Mouse (Mus musculus): ENCODE data around the gene Rad51c. TPM values are rescaled to one million over a fixed set of nuclear protein-coding genes. Genes with fewer than 3 reads are reported as not detected.
A peak's percentile ranks its signal among the peaks of the same experiment; 100 is the strongest.
"Not testable (repeated sequence)": the region's sequence is repeated elsewhere in the genome, so short reads cannot be mapped to it uniquely, and the experiment has no call there.

The Rad51c gene
- total RNA-seq, 2 experiments from 2014 or later = 3.2 to 3.3 TPM

GRCm38 (mm10) chr11:87432933-87433669 lies 28.3 kb upstream of the Rad51c start:
- no peak for DNase-seq

DNA sequence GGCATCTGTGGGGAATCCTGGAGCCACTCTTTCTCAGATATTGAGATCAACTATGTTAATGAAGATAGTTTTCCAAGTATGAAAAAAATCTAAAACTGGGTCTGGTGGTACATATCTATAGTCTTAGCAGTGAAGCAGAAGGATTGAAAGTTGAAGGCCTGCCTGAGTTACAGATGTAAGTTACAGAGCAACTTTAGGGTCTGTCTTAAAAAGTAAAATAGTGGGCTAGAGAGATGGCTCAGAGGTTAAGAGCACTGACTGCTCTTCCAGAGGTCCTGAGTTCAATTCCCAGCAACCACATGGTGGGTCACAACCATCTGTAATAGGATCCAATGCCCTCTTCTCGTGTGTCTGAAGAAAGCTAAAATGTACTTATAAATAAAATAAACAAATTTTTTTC lies 27.7 kb upstream of the Rad51c start:
- DNase-seq = no peak

- not testable (repeated sequence) for DNase-seq
Observed at GRCm38 (mm10) chr11:87431813-87432212, 27.1 kb upstream of the Rad51c start.

DNA sequence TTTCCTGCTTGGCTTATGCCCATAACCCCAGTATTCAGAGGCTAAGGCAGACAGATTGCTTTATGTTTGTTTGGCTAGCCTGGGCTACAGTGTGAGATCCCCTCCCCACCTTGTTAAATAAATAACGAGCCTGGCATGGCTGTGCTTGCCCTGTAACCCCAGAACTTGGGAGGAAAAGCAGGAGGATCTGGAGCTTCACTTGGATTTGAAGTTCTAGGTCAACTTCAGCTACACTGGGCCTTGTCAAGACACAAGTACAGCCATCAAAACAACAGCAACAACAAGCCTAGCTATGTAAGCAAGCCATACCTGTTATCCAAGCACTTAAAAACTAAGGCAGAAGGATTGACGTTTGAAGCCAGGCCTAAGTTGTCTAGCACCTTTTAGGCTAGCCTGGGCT lies 25.6 kb upstream of the Rad51c start:
- DNase-seq = no peak

GRCm38 (mm10) chr11:87429363-87429762 lies 24.6 kb upstream of the Rad51c start:
- no peak for DNase-seq

DNA sequence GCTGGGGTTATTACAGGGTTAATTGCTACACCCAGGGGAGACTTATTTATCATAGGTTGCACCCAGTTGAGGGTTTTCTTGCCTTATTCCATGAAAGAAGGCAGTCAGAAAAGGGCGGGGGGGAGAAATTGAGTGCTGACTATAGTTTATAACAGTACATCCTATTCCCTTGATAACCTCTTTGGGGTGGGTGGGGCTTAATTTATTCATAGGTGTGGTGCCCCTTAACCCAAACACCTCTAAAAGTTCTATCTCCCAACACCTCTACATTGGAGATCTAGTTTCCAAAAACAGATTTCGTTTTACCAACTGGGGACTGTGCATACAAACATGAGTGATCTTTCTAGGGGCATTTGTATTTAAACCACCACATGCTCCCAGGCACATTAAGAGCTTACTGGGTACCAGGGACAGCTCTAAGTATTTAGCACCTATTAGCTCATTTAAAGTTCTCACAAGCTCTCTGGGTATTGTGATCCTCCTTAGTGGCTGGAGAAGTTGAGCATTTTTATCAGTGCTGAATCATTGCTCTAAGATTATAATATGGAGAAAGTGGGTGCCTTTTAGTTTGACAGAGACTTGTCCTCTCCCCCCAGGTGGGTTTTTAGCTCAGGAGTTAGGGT lies 23.4 kb upstream of the Rad51c start:
- no peak for DNase-seq

DNA sequence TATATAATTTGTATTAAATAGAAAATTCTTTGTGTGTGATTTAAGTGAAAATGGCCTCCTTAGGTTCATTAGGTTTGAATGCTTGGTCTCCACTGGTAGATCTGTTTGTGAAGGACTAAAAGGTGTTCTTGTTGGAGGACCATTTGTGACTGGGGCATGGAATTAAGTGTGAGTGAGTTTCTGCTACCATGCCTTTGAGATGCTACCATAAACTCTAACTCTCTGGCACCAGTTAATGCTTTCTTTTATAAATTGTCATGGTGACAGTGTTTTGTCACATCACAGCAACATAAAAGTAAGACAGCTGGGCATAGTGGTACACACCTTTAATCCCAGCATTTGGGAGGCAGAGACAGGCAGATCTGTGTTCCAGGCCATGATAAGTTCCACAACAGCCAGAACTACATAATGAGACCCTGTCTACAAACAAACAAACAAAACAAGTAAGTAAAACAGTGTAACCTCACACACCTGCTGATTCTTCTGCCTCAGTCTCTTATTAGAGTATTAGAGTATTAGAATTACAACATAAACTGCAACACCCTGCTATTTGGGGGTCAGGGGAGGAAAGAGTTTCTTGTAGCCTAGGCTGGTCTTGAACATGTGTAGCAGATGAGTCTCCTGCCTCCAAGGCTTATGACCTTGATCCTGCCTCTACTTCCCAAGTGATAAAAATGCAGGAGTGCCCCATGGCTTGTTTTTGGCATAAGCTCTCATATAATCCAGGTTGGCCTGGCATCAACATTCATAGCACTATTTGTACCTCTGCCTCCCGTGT lies 22.7 kb upstream of the Rad51c start:
- DNase-seq = no peak

DNA sequence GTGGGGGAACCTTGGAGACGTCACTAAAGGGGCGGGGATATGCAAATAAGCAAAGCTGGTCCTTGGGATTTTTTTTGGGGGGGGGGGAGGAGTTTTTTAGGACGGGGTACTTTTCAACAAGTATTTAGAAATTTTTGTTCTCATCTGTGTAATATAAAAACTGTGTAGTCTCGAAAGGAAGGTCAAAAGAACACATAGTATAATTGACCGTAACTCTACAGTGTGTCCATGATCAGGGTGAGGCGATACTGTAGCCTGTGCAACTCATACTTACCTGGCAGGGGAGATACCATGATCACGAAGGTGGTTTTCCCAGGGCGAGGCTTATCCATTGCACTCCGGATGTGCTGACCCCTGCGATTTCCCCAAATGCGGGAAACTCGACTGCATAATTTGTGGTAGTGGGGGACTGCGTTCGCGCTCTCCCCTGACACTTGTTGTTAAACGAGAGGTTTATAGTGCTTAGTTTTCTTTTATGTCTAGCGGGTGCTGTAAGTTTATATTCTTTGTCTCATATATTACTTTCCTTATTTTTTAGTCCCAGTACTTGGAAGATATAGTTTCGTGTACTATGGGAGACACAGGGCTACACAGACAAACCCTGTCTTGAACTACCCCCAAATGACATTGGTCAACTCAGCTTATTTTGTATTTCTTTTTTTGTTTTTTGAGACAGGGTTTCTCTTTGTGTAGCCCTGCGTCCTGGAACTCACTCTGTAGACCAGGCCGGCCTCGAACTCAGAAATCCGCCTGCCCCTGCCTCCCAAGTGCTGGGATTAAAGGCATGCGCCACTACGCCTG lies 21.9 kb upstream of the Rad51c start:
- peak; percentile 88 for DNase-seq

DNA sequence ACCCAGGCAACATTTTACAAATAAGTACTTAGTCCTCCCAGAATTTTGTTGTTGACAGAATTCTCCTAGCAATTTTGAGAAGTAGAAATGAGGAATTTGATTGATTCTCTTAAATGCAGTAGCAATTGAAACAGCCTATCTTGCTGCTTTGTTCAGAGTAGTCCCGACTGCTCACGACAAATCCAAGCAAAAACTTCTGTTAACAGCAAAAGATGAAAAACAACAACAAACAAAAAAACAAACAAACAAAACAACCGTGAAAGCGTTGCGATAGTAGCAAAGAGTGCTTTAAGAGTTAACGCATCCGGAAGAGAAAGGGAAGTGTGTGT lies 21.3 kb upstream of the Rad51c start:
- no peak for DNase-seq

- DNase-seq = no peak
Observed at GRCm38 (mm10) chr11:87423551-87424325, 19.0 kb upstream of the Rad51c start.

DNA sequence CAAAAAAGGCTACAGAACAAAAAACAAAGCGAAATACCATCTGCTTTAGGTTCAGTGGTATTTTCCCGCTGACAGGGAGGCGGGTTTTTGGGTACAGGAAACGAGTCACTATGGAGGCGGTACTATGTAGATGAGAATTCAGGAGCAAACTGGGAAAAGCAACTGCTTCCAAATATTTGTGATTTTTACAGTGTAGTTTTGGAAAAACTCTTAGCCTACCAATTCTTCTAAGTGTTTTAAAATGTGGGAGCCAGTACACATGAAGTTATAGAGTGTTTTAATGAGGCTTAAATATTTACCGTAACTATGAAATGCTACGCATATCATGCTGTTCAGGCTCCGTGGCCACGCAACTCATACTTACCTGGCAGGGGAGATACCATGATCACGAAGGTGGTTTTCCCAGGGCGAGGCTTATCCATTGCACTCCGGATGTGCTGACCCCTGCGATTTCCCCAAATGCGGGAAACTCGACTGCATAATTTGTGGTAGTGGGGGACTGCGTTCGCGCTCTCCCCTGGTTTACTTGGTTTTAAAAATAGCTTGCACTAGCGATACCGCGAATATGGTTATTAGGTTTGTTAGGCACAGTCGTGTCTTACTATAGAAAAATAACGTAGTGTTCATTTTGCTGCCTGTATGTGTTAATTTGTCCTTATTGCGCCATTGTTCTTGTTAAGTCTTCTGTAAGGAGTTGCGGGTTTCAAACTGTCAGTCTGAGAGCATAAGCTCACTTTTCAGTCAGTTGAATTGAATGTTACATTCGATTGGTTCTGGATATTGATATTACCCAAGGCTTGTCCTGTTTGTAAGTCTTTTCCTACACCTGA lies 18.0 kb upstream of the Rad51c start:
- DNase-seq = peak; percentile 83

DNA sequence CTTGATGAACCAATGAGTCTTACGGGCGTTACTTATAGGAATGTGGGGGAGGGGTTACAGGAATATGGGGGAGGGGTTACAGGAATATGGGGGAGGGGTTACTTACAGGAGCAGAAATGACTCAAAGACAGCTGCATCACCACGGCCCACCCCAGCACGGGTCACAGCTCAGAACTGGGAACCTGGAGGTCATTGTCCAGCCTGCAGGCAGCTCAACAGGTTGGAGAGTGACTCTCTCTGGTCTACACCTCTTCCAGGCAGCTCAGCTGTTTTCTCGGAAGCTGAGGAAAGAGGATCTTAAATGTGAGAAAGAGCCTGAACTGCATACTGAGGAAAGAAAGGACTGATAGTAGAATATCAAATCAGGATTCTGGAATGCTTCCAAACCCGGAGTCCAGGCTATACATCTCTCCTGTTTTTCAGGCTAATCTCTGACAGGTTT lies 17.0 kb upstream of the Rad51c start:
- peak; percentile 28 for DNase-seq

DNA sequence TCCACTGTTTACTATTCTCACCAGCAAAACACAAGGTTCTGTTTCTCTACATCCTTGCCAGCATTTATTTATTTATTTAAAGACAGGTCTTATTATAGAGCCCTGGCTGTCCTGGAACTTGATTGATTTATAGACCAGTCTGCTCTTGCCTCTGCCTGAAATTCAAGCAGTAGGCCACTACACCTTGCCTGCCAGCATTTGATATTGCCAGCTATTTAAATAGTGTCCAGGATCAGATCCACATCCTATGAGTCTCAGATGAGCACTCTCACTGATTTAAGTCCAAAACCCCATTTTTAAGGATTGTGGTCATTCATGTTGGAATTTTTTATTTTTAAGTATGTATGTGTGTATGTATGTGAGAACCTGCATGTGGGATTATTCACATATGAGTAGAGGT lies 16.1 kb upstream of the Rad51c start:
- DNase-seq = no peak

DNA sequence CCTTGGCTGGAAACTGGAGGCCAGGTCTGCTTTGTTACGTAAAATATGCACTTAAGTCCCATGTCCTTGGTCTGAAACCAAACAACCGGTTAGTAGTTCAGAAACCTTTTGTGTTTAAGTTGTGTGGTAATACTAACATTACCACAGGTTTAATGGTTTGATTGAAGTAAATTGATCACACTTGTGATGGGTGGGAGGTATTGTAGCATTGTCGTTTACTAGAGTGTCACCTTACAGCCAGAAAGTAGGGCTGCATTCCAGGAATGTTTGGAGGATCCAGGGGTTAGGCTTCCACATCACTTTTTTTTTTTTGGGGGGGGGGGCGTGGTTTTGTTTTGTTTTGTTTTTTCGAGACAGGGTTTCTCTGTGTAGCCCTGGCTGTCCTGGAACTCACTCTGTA lies 11.4 kb upstream of the Rad51c start:
- DNase-seq = no peak

- not testable (repeated sequence) for DNase-seq
Observed at GRCm38 (mm10) chr11:87413412-87413811, 8.7 kb upstream of the Rad51c start.

GRCm38 (mm10) chr11:87404111-87404853 lies 472 bp downstream of the Rad51c start:
- DNase-seq = peak; percentile 99

DNA sequence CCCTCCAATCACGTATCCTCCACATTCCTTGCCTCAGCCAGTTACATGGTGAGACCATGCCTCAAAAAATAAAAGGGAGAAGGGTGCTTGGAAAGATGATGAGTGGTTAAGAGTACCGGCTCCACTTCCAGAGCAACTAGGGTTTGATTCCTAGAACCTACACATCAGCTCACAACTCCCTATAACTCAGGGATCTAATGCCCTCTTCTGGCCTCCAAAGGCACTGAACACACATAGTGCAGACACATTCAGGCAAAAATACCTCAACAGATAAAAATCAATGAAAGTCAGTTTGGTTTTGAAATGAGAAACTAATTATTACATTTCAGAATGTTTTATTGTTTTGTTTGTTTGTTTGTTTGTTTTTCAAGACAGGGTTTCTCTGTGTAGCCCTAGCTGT lies 6.4 kb downstream of the Rad51c start:
- no peak for DNase-seq

DNA sequence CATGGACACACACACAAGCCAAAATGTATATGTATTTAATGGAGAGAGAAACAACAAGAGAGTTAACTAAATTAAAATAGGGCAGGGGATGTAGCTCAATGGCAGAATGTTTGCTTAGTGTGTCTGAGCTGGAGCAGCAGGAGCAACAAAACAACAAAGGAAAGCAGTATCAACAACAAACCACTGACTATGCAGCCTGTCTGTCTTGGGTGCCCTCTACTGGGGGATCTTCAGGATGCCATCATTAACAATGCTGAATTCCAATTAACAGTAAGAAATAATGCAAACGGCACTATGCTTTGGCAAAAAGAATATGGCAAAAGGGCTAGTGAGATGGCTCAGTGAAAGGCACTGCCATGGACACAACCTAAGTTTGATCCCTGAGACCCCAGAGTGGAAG lies 10.9 kb downstream of the Rad51c start:
- peak; percentile 55 for DNase-seq

DNA sequence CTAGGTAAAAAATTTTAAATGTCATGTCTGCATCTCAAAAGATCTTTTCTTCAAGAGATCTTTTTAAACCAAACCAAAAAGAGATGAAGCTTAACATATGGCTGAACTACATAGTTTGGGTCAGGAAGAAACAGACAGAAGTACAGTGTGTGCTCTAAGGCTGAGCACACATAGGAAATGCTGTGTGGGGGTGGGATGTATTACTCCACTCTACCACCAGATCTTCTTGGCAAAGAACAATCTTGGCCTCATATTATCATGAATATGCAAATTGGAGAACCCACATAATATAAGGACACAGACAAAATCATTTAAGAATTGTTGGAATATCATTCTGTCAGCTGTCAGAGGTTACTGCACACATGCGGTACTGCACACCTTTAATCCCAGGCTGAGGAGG lies 19.1 kb downstream of the Rad51c start:
- DNase-seq = no peak

DNA sequence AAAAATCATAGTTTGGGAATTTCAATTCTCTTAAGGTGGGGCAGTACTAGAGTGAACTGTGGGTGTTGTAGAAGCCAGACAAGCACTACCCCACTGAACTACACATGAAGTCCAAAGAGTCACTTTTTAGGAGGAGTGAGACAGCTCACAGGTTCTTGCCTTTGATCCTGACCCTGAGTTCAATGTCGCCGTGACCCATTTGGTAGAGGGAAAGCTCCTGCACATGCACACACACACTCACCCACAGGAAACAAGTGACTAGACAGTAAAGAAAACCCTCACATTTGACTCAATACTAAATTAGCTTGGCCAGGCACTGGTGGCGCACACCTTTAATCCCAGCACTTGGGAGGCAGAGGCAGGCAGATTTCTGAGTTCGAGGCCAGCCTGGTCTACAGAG lies 20.2 kb downstream of the Rad51c start:
- peak; percentile 8 for DNase-seq

Measured in adrenal gland, postnatal 10 days (tissue).